ENCODE assay signal across 10 mouse cellular contexts in the genomic region with DNA sequence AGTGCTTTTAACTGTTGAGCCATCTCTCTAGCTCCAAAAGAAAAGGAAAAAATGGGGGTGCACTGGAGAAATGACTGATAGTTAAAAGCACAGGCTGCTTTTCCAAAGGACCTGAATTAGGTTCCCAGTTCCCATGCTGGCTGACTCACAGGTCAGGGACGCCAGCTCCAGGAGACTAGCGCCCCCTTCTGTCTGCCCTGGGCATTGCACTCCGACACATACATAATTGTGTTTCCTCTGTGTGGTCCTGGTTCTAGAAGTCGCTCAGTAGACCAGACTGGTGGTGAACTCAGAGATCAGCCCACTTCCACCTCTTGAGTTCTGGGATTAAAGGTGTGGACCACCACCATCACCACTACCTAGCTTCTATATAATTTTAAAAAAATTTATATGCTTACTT. TPM values are rescaled to one million over a fixed set of nuclear protein-coding genes. Genes with fewer than 3 reads are reported as not detected.
DNase-seq lines count a peak whose midpoint lies in the region; ATAC-seq and TF ChIP-seq lines count a peak whose summit lies in the region.
"Had no signal": no experiment of that assay in that cellular context is flagged by ENCODE, and none has a peak within 500 bp of the region (broad histone marks: within the 10 kb centered on the region; RNA-seq: fewer than 3 reads in every experiment).

No protein-coding gene starts in this region.

- H3K4me3 ChIP-seq in kidney, adult 2 months (ENCODE audit: insufficient read depth, low read depth, low read length) = no peak overlapping the region
- H3K4me3 ChIP-seq in neural tube, embryonic 15.5 days (replicated peaks) = no peak overlapping the region

- peak; percentile 44 for DNase-seq in CD4-positive, CD25-positive, alpha-beta regulatory T cell, adult 2 months (ENCODE audit: low read depth, low spot score)
- DNase-seq in kidney, adult 2 months = no peak
- DNase-seq in kidney, adult 8-10 months = no peak
- DNase-seq in 3T3-L1 (ENCODE audit: low read depth, low spot score) = peak; percentile 33
- DNase-seq in spleen, adult 18-20 months = no peak
- DNase-seq: left cerebral cortex, postnatal 4 days had no signal

- no peaks in the 10 kb centered on the region for H3K9me3 ChIP-seq in neural tube, embryonic 15.5 days (replicated peaks)

- peak; percentile 27; the same call in 1 of the 2 replicates for TF ChIP-seq CTCF in kidney, adult 2 months (conservative IDR thresholded peaks at IDR 0.05; ENCODE audit: insufficient read depth, insufficient read length, low read depth, low read length)

- no peaks in the 10 kb centered on the region for H3K27me3 ChIP-seq in kidney, adult 2 months (replicated peaks; ENCODE audit: control insufficient read depth, insufficient read depth, low read length)
- no peaks in the 10 kb centered on the region for H3K27me3 ChIP-seq in neural tube, embryonic 15.5 days (replicated peaks)

- 0 out of 2 replicates have a peak, but pooled peaks cover 4% of the 10 kb centered on the region for H3K4me1 ChIP-seq in kidney, adult 2 months (ENCODE audit: control insufficient read depth, insufficient read depth, low read length)
- peaks cover 48% of the 10 kb centered on the region for H3K4me1 ChIP-seq in neural tube, embryonic 15.5 days

- no peak overlapping the region for H3K4me2 ChIP-seq in neural tube, embryonic 15.5 days

- ATAC-seq in CD4-positive, CD25-positive, alpha-beta regulatory T cell, adult 4 months = no peak
- peak; percentile 56; the same call in 1 of the 2 replicates for ATAC-seq in common myeloid progenitor, adult 5-6 weeks (replicated peaks; ENCODE audit: low read depth, poor library complexity, severe bottlenecking)
- ATAC-seq in neural tube, embryonic 15.5 days (ENCODE audit: low FRiP score) = no peak

- TF ChIP-seq POLR2A in kidney, adult 2 months (IDR thresholded peaks at IDR 0.05; ENCODE audit: low read depth, low read length) = no peak

- H3K9ac ChIP-seq in neural tube, embryonic 15.5 days (replicated peaks) = no peak overlapping the region

- no peak overlapping the region for H3K27ac ChIP-seq in kidney, adult 2 months (ENCODE audit: insufficient read depth, low read depth, low read length)
- H3K27ac ChIP-seq in neural tube, embryonic 15.5 days (replicated peaks) = no peak overlapping the region

- H3K36me3 ChIP-seq in kidney, adult 2 months (ENCODE audit: control insufficient read depth, insufficient read depth, low read length) = no peaks in the 10 kb centered on the region
- H3K36me3 ChIP-seq in neural tube, embryonic 15.5 days = no peaks in the 10 kb centered on the region

- 54% methylated on average over 4 of the region's 4 CpGs for WGBS in kidney, adult 2 months
- 42% methylated on average over 4 of the region's 4 CpGs for WGBS in neural tube, embryonic 15.5 days

RNA-seq across cellular contexts. Expression of a gene that starts 7.2 kb away (rescaled TPM):
- not detected for polyA plus RNA-seq in CD4-positive, CD25-positive, alpha-beta regulatory T cell, adult 4 months (2017; shearing (Covaris generic))
- 3.6 and 4.0 TPM in 2 replicates for polyA plus RNA-seq in kidney, adult 2 months (2012; rRNA removed)
- total RNA-seq in common myeloid progenitor, adult 5-6 weeks (2017) = not detected in 2 replicates
- 117 and 137 TPM in 2 replicates for polyA plus RNA-seq in neural tube, embryonic 15.5 days (2015; fragmentation: Nextera tagmentation; extraction: Ambion mirVana)

RNA-seq across cellular contexts. Expression of a gene that starts 13.4 kb away (rescaled TPM):
- 100 to 1,000 TPM in 1 of 2 experiments, 10 to 100 TPM in 1; 48.5 to 103 TPM for polyA plus RNA-seq in CD4-positive, CD25-positive, alpha-beta regulatory T cell, adult 4 months (2017; shearing (Covaris generic))
- 305 and 325 TPM in 2 replicates for polyA plus RNA-seq in kidney, adult 2 months (2012; rRNA removed)
- total RNA-seq in common myeloid progenitor, adult 5-6 weeks (2017) = 512 and 545 TPM in 2 replicates
- 336 and 404 TPM in 2 replicates for polyA plus RNA-seq in neural tube, embryonic 15.5 days (2015; fragmentation: Nextera tagmentation; extraction: Ambion mirVana)

RNA-seq across cellular contexts. Expression of a gene that starts 22.2 kb away (rescaled TPM):
- polyA plus RNA-seq in CD4-positive, CD25-positive, alpha-beta regulatory T cell, adult 4 months (2017; shearing (Covaris generic)) = not detected
- polyA plus RNA-seq in kidney, adult 2 months (2012; rRNA removed) = 0.01 and 0.06 TPM in 2 replicates
- 0.09 TPM in 1 of 2 replicates, not detected in the other for total RNA-seq in common myeloid progenitor, adult 5-6 weeks (2017)
- polyA plus RNA-seq in neural tube, embryonic 15.5 days (2015; fragmentation: Nextera tagmentation; extraction: Ambion mirVana) = 43.3 and 52.0 TPM in 2 replicates
- total RNA-seq: heart, adult 8-10 months had no signal

RNA-seq across cellular contexts. Expression of a gene that starts 31.0 kb away (rescaled TPM):
- 10 to 100 TPM in 1 of 2 experiments, 1 to 10 TPM in 1; 7.9 to 10.2 TPM for polyA plus RNA-seq in CD4-positive, CD25-positive, alpha-beta regulatory T cell, adult 4 months (2017; shearing (Covaris generic))
- 4.0 and 5.0 TPM in 2 replicates for polyA plus RNA-seq in kidney, adult 2 months (2012; rRNA removed)
- total RNA-seq in common myeloid progenitor, adult 5-6 weeks (2017) = 0.10 and 0.73 TPM in 2 replicates
- polyA plus RNA-seq in neural tube, embryonic 15.5 days (2015; fragmentation: Nextera tagmentation; extraction: Ambion mirVana) = 1.1 and 1.3 TPM in 2 replicates
- total RNA-seq: left cerebral cortex, postnatal 4 days had no signal

RNA-seq across cellular contexts. Expression of a gene that starts 45.6 kb away (rescaled TPM):
- 1 to 10 TPM; 4.8 to 4.9 TPM for polyA plus RNA-seq in CD4-positive, CD25-positive, alpha-beta regulatory T cell, adult 4 months (2017; shearing (Covaris generic))
- polyA plus RNA-seq in kidney, adult 2 months (2012; rRNA removed) = 0.08 TPM in 1 of 2 replicates, not detected in the other
- 0.37 TPM in 1 of 2 replicates, not detected in the other for total RNA-seq in common myeloid progenitor, adult 5-6 weeks (2017)
- polyA plus RNA-seq in neural tube, embryonic 15.5 days (2015; fragmentation: Nextera tagmentation; extraction: Ambion mirVana) = 5.7 and 6.4 TPM in 2 replicates
- total RNA-seq: heart, adult 8-10 months had no signal

Comparison
In these comparisons a context has a peak if more than half of its experiments do, and no peak if none do; other contexts are left out.
1. DNase-seq: peak in CD4-positive, CD25-positive, alpha-beta regulatory T cell, adult 2 months (single experiment) and 3T3-L1 (single experiment); none in kidney, adult 2 months (single experiment), kidney, adult 8-10 months (0 of 2) and spleen, adult 18-20 months (0 of 2).
2. RNA of a gene that starts 7.2 kb away (polyA plus RNA-seq): 117 to 137 TPM in neural tube, embryonic 15.5 days; 3.6 to 4.0 TPM in kidney, adult 2 months and not detected in CD4-positive, CD25-positive, alpha-beta regulatory T cell, adult 4 months; every median in the first group is over 10 times any median in the second.
3. RNA of a gene that starts 22.2 kb away (polyA plus RNA-seq): 43.3 to 52.0 TPM in neural tube, embryonic 15.5 days; 0.01 to 0.06 TPM in kidney, adult 2 months and not detected in CD4-positive, CD25-positive, alpha-beta regulatory T cell, adult 4 months; every median in the first group is over 10 times any median in the second.